Comparison of ENCODE assay signal across 8 mouse cellular contexts in genomic region chr10:40258401-40258966, GRCm38 (mm10). TPM values are rescaled to one million over a fixed set of nuclear protein-coding genes. Genes with fewer than 3 reads are reported as not detected.
A peak's percentile ranks its signal among the peaks of the same experiment; 100 is the strongest.
DNase-seq lines count a peak whose midpoint lies in the region; ATAC-seq and TF ChIP-seq lines count a peak whose summit lies in the region.

No protein-coding gene starts in this region.

- peak overlapping the region; percentile 74 for H3K4me3 ChIP-seq in limb, embryonic 10.5 days
- H3K4me3 ChIP-seq in midbrain, embryonic 12.5 days = peak overlapping the region; percentile 76
- H3K4me3 ChIP-seq in small intestine, adult 2 months (ENCODE audit: low read depth, low read length) = peak overlapping the region; percentile 22; the same call in 1 of the 2 replicates

- peaks cover 23% of the 10 kb centered on the region for H3K36me3 ChIP-seq in limb, embryonic 10.5 days
- peaks cover 12% of the 10 kb centered on the region for H3K36me3 ChIP-seq in midbrain, embryonic 12.5 days
- peaks cover 3% of the 10 kb centered on the region; the same call in 1 of the 2 replicates for H3K36me3 ChIP-seq in small intestine, adult 2 months (ENCODE audit: control insufficient read depth, insufficient read depth, low read length)

- no peaks in the 10 kb centered on the region for H3K9me3 ChIP-seq in limb, embryonic 10.5 days (replicated peaks)
- no peaks in the 10 kb centered on the region for H3K9me3 ChIP-seq in midbrain, embryonic 12.5 days

- no peak for DNase-seq in cerebellum, adult 8-10 months
- peak; percentile 98 for DNase-seq in embryo, embryonic 10 days (ENCODE audit: low spot score)
- peak; percentile 41 for DNase-seq in gastrocnemius, postnatal 25 days
- peak; percentile 87 for DNase-seq in limb, embryonic 10.5 days (ENCODE audit: low spot score)

- no peak overlapping the region; the same call in 1 of the 2 replicates for H3K9ac ChIP-seq in midbrain, embryonic 12.5 days (replicated peaks)

- peak; percentile 30; the same call in 1 of the 2 replicates for TF ChIP-seq CTCF in small intestine, adult 2 months (IDR thresholded peaks at IDR 0.05; ENCODE audit: extremely low read depth, insufficient read length, insufficient replicate concordance, low read depth, low read length)

- H3K4me2 ChIP-seq in midbrain, embryonic 12.5 days (replicated peaks) = peak overlapping the region; percentile 68

- H3K27ac ChIP-seq in limb, embryonic 10.5 days = peak overlapping the region; percentile 97
- H3K27ac ChIP-seq in midbrain, embryonic 12.5 days (replicated peaks) = peak overlapping the region; percentile 93
- peak overlapping the region; percentile 65 for H3K27ac ChIP-seq in small intestine, adult 2 months (ENCODE audit: insufficient read depth, low read depth, low read length)

- 2% methylated on average over 12 of the region's 12 CpGs for WGBS in limb, embryonic 10.5 days
- under 1% methylated on average over 12 of the region's 12 CpGs for WGBS in midbrain, embryonic 12.5 days
- WGBS in small intestine, adult 2 months = 0% methylated on average over 12 of the region's 12 CpGs

- H3K27me3 ChIP-seq in limb, embryonic 10.5 days (ENCODE audit: low read depth, poor library complexity, severe bottlenecking) = no peaks in the 10 kb centered on the region
- H3K27me3 ChIP-seq in midbrain, embryonic 12.5 days = no peaks in the 10 kb centered on the region
- H3K27me3 ChIP-seq in small intestine, adult 2 months (ENCODE audit: control insufficient read depth, insufficient read depth, low read length) = no peaks in the 10 kb centered on the region

- H3K4me1 ChIP-seq in limb, embryonic 10.5 days = peaks cover 21% of the 10 kb centered on the region
- H3K4me1 ChIP-seq in midbrain, embryonic 12.5 days = peaks cover 10% of the 10 kb centered on the region
- H3K4me1 ChIP-seq in small intestine, adult 2 months (ENCODE audit: control insufficient read depth, insufficient read depth, insufficient read length, low read length) = peaks cover 3% of the 10 kb centered on the region; the same call in 1 of the 2 replicates

- peak; percentile 83; the same call in 1 of the 2 replicates for TF ChIP-seq POLR2A in small intestine, adult 2 months (IDR thresholded peaks at IDR 0.05; ENCODE audit: low read depth, low read length)

- ATAC-seq in cerebellum, adult (ENCODE audit: insufficient number of reproducible peaks, low FRiP score, low TSS enrichment) = peak; percentile 29; the same call in 1 of the 2 replicates
- ATAC-seq in inflammation-experienced regulatory T-cells, adult 6 months = peak; percentile 64
- ATAC-seq in midbrain, embryonic 12.5 days (ENCODE audit: low FRiP score, low read depth) = peak; percentile 71

RNA-seq across cellular contexts. Expression of gene Gtf3c6, which starts 0.6 kb away (rescaled TPM):
- 10 to 100 TPM; 19.2 to 19.5 TPM for total RNA-seq in gastrocnemius, postnatal 25 days (2021)
- polyA plus RNA-seq in inflammation-experienced regulatory T-cells, adult 6 months (2017; shearing (Covaris generic)) = 100 to 1,000 TPM; 113 to 128 (median 121) TPM
- 165 and 182 TPM in 2 replicates for polyA plus RNA-seq in limb, embryonic 10.5 days (2016; fragmentation: Nextera tagmentation; extraction: Ambion mirVana)
- 123 and 127 TPM in 2 replicates for polyA plus RNA-seq in midbrain, embryonic 12.5 days (2016; fragmentation: Nextera tagmentation; extraction: Ambion mirVana)
- polyA plus RNA-seq in small intestine, adult 2 months (2012; rRNA removed) = 1.3 and 2.4 TPM in 2 replicates

RNA-seq across cellular contexts. Expression of gene Rpf2, which starts 11.6 kb away (rescaled TPM):
- 10 to 100 TPM; 11.8 to 14.0 TPM for total RNA-seq in gastrocnemius, postnatal 25 days (2021)
- 10 to 100 TPM; 59.8 to 68.0 (median 65.5) TPM for polyA plus RNA-seq in inflammation-experienced regulatory T-cells, adult 6 months (2017; shearing (Covaris generic))
- 85.2 and 106 TPM in 2 replicates for polyA plus RNA-seq in limb, embryonic 10.5 days (2016; fragmentation: Nextera tagmentation; extraction: Ambion mirVana)
- polyA plus RNA-seq in midbrain, embryonic 12.5 days (2016; fragmentation: Nextera tagmentation; extraction: Ambion mirVana) = 69.5 and 71.3 TPM in 2 replicates
- polyA plus RNA-seq in small intestine, adult 2 months (2012; rRNA removed) = 1.1 and 1.3 TPM in 2 replicates

RNA-seq across cellular contexts. Expression of gene Amd1, which starts 43.5 kb away (rescaled TPM):
- 100 to 1,000 TPM in 1 of 2 experiments, 10 to 100 TPM in 1; 51.9 to 108 TPM for total RNA-seq in gastrocnemius, postnatal 25 days (2021)
- polyA plus RNA-seq in inflammation-experienced regulatory T-cells, adult 6 months (2017; shearing (Covaris generic)) = 10 to 100 TPM; 49.4 to 80.0 (median 63.0) TPM
- polyA plus RNA-seq in limb, embryonic 10.5 days (2016; fragmentation: Nextera tagmentation; extraction: Ambion mirVana) = 83.3 and 94.6 TPM in 2 replicates
- polyA plus RNA-seq in midbrain, embryonic 12.5 days (2016; fragmentation: Nextera tagmentation; extraction: Ambion mirVana) = 59.8 TPM in 2 replicates
- 0.95 and 1.7 TPM in 2 replicates for polyA plus RNA-seq in small intestine, adult 2 months (2012; rRNA removed)

Comparison
In these comparisons a context has a peak if more than half of its experiments do, and no peak if none do; other contexts are left out.
1. H3K4me3 ChIP-seq: peak in every context shown above with its lines; median percentile 76 in midbrain, embryonic 12.5 days; 74 in limb, embryonic 10.5 days; 22 in small intestine, adult 2 months.
2. RNA of gene Gtf3c6, which starts 0.6 kb away (polyA plus RNA-seq): 165 to 182 TPM in limb, embryonic 10.5 days, 123 to 127 TPM in midbrain, embryonic 12.5 days and 113 to 128 TPM in inflammation-experienced regulatory T-cells, adult 6 months; 1.3 to 2.4 TPM in small intestine, adult 2 months; every median in the first group is over 10 times any median in the second.
3. RNA of gene Rpf2, which starts 11.6 kb away (polyA plus RNA-seq): 85.2 to 106 TPM in limb, embryonic 10.5 days, 69.5 to 71.3 TPM in midbrain, embryonic 12.5 days and 59.8 to 68.0 TPM in inflammation-experienced regulatory T-cells, adult 6 months; 1.1 to 1.3 TPM in small intestine, adult 2 months; every median in the first group is over 10 times any median in the second.
4. RNA of gene Amd1, which starts 43.5 kb away (polyA plus RNA-seq): 83.3 to 94.6 TPM in limb, embryonic 10.5 days, 49.4 to 80.0 TPM in inflammation-experienced regulatory T-cells, adult 6 months and 59.8 TPM in midbrain, embryonic 12.5 days; 0.95 to 1.7 TPM in small intestine, adult 2 months; every median in the first group is over 10 times any median in the second.
5. Peak in every context shown above with its lines, with median percentiles within 50 percentile points of each other: ATAC-seq and H3K27ac ChIP-seq.